Mouse (Mus musculus) testis, postnatal 10 days (tissue): ENCODE measurements around the gene Lgalsl.

ENCODE experiments used
- DNase-seq: peaks from one replicate; pipeline ENCODE4 v3.0.0; 2021; ENCODE audit warnings: low spot score

Gene Lgalsl

GRCm38 (mm10) chr11:20823961-20824360, 6.9 kb downstream of the Lgalsl start:
- DNase-seq: no peak

- no peak for DNase-seq
These were observed 7.6 kb downstream of the Lgalsl start for GRCm38 (mm10) chr11:20823301-20823700.

GRCm38 (mm10) chr11:20821351-20821750, 9.5 kb downstream of the Lgalsl start:
- DNase-seq: no peak

- no peak for DNase-seq
These were observed 16.8 kb downstream of the Lgalsl start for GRCm38 (mm10) chr11:20813901-20814523.

- no peak for DNase-seq
These were observed 18.5 kb downstream of the Lgalsl start for GRCm38 (mm10) chr11:20812153-20812887.

- no peak for DNase-seq
These were observed 24.2 kb downstream of the Lgalsl start for GRCm38 (mm10) chr11:20806659-20807058.

- no peak for DNase-seq
These were observed 25.1 kb downstream of the Lgalsl start for GRCm38 (mm10) chr11:20805604-20806249.

- no peak for DNase-seq
These were observed 26.4 kb downstream of the Lgalsl start for GRCm38 (mm10) chr11:20804416-20804815.

GRCm38 (mm10) chr11:20800277-20801092, 30.4 kb downstream of the Lgalsl start:
- no peak for DNase-seq

GRCm38 (mm10) chr11:20797841-20798240, 33.0 kb downstream of the Lgalsl start:
- no peak for DNase-seq

- no peak for DNase-seq
These were observed 35.4 kb downstream of the Lgalsl start for GRCm38 (mm10) chr11:20795466-20795865.

GRCm38 (mm10) chr11:20794913-20795254, 36.0 kb downstream of the Lgalsl start:
- no peak for DNase-seq

- peak; percentile 89 for DNase-seq
These were observed 36.5 kb downstream of the Lgalsl start for GRCm38 (mm10) chr11:20794196-20794912.

- no peak for DNase-seq
These were observed 37.2 kb downstream of the Lgalsl start for GRCm38 (mm10) chr11:20793676-20794075.

- DNase-seq: no peak
These were observed 38.2 kb downstream of the Lgalsl start for GRCm38 (mm10) chr11:20792667-20793066.

- DNase-seq: no peak
These were observed 39.5 kb downstream of the Lgalsl start for GRCm38 (mm10) chr11:20791334-20791733.

GRCm38 (mm10) chr11:20789015-20789414, 41.8 kb downstream of the Lgalsl start:
- no peak for DNase-seq

- DNase-seq: no peak
These were observed 42.8 kb downstream of the Lgalsl start for GRCm38 (mm10) chr11:20788070-20788469.

GRCm38 (mm10) chr11:20786191-20786590, 44.7 kb downstream of the Lgalsl start:
- no peak for DNase-seq

- no peak for DNase-seq
These were observed 45.7 kb downstream of the Lgalsl start for GRCm38 (mm10) chr11:20785186-20785585.

- DNase-seq: no peak
These were observed 46.1 kb downstream of the Lgalsl start for GRCm38 (mm10) chr11:20784776-20785175.

GRCm38 (mm10) chr11:20783467-20783866, 47.4 kb downstream of the Lgalsl start:
- DNase-seq: no peak
